Mouse (Mus musculus): ENCODE results near the gene Ndufab1.

- no peak for TF ChIP-seq CTCF (IDR thresholded peaks at IDR 0.05; ENCODE audit: control insufficient read depth, insufficient read depth, insufficient read length)
- TF ChIP-seq USF1 (IDR thresholded peaks at IDR 0.05; ENCODE audit: low read depth): no peak
- no peak for TF ChIP-seq MYOG (IDR thresholded peaks at IDR 0.05; ENCODE audit: control insufficient read depth, extremely low read depth, insufficient read length)
Observed at GRCm38 (mm10) chr7:122065656-122066055, 36.0 kb downstream of the Ndufab1 start.
